Mouse (Mus musculus) brown adipose tissue, adult 24 weeks (tissue): ENCODE results near the gene Gm45623. TPM values are rescaled to one million over a fixed set of nuclear protein-coding genes. Genes with fewer than 3 reads are reported as not detected.
A peak's percentile ranks its signal among the peaks of the same experiment; 100 is the strongest.

Experiments used
- H3K27ac ChIP-seq: fragments of 200-500 bp; replicated peaks from 2 replicates; pipeline ENCODE4 v1.5.1; 2012; ENCODE audit warnings: low read depth, mild to moderate bottlenecking, low read length
- H3K4me1 ChIP-seq: fragments of 200-500 bp; 2 replicates; pipeline ENCODE4 v1.6.1; 2012; ENCODE audit warnings: low read length, mixed read lengths; ENCODE audit not compliant: control insufficient read depth, insufficient read depth, insufficient read length
- H3K4me3 ChIP-seq: fragments of 200-500 bp; 2 replicates; pipeline ENCODE4 v1.5.1; 2012; ENCODE audit warnings: low read depth, mild to moderate bottlenecking, low read length, moderate library complexity; ENCODE audit not compliant: insufficient read depth
- polyA plus RNA-seq: library from polyadenylated mRNA; stranded (reverse); fragments of >200 nt; gene quantifications from 2 replicates; pipeline ENCODE4 v1.2.4, GENCODE M21; 2012; ENCODE audit not compliant: missing spikeins, insufficient read depth, insufficient read length

Gene Gm45623
- polyA plus RNA-seq, 1 experiment: not detected

DNA sequence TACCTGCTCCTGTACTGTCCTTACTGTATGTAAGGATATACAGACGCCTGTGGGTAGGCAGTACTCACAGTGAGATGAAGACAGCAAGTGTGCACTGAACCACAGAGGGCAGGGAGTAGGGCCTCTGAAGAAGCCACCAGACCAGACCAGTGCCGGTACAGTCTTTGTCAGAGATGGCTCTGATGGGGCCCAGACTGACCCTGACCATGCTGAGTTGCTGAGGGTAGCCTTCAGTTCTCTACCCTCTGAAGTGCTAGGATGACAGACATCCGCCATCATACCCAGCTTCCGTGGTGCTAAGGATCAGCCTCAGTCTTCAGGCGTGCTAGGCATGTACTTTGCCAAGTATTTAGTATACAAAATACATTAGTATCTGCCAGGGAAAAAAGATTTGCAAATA lies 14.1 kb downstream of the Gm45623 start:
- no peak overlapping the region for H3K27ac ChIP-seq

GRCm38 (mm10) chr13:56735212-56735875 lies 18.3 kb downstream of the Gm45623 start:
- no peaks in the 10 kb centered on the region for H3K4me1 ChIP-seq
- no peak overlapping the region for H3K4me3 ChIP-seq
- no peak overlapping the region for H3K27ac ChIP-seq

More for the DNA sequence above, 14.1 kb downstream of the Gm45623 start:
- Histone ChIP-seq H3K4me3 (no peak overlapping the region), H3K4me1 (no peaks in the 10 kb centered on the region)

DNA sequence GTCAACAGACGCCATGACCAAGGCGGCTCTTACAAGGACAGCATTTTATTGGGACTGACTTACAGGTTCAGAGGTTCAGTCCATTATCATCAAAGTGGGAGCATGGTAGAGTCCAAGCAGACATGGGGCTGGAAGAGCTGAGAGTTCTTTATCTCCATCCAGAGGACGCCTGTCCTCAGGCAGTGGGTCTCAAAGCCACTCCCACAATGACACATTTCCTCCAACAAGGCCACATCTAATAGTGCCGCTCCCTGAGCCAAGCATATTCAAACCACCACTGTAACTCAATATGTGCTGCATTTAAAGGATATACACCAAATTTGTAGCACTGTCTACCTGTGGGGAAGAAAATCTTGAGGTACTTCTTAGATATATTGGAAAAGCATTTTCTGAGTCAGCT lies 19.0 kb downstream of the Gm45623 start:
- H3K4me3 ChIP-seq: no peak overlapping the region
- no peak overlapping the region for H3K27ac ChIP-seq
- no peaks in the 10 kb centered on the region for H3K4me1 ChIP-seq

GRCm38 (mm10) chr13:56729046-56729445 lies 24.6 kb downstream of the Gm45623 start:
- Histone ChIP-seq H3K4me1 (no peaks in the 10 kb centered on the region), H3K27ac (no peak overlapping the region), H3K4me3 (no peak overlapping the region)

DNA sequence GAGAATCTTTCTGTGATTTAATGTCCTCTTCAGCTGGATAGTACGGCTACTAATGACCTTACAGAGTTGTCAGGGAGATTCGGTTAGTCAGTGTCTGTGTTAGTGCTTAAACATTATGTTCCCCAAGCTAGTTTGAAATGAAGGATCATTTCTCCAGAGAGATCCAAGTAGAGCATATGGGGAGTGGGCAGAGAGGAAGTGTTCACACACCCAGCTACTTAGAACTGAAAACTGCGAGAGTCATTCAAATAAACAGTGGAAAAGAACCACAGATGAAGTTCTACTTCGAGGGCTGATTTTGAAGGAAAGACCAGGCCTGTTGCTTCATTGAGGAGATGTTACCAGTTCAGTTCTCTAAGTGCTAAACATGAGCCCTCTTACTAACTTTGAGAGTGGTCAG lies 27.1 kb downstream of the Gm45623 start:
- Histone ChIP-seq H3K4me3 (no peak overlapping the region), H3K4me1 (peaks cover 3% of the 10 kb centered on the region; the same call in 1 of the 2 replicates), H3K27ac (no peak overlapping the region)

GRCm38 (mm10) chr13:56712221-56712620 lies 41.4 kb downstream of the Gm45623 start:
- no peak overlapping the region for H3K27ac ChIP-seq
- no peak overlapping the region for H3K4me3 ChIP-seq
- peaks cover 13% of the 10 kb centered on the region for H3K4me1 ChIP-seq

- Histone ChIP-seq H3K4me1 (peaks cover 18% of the 10 kb centered on the region), H3K27ac (no peak overlapping the region), H3K4me3 (no peak overlapping the region)
Measured at GRCm38 (mm10) chr13:56710620-56711019, 43.0 kb downstream of the Gm45623 start.

DNA sequence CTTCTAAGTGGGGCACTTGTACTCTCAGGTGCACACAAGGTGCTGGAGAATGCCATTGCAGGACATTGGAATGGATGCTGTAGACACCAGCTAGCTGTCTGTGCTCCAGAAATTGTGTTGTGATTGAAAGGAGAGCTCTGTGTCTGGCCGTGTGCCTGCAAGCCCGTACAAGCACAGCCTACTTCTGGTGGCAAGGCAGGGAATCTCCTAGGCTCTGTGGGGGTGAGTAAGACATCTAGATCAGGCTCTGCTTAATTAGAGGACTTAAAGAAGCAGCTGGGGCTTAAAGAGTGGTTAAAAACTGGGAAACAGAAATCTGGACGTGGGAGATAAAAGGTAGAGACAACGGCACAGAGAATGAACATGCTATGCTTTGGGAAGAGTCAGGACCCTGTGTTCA lies 46.0 kb downstream of the Gm45623 start:
- H3K4me3 ChIP-seq: no peak overlapping the region
- H3K27ac ChIP-seq: no peak overlapping the region
- peaks cover 27% of the 10 kb centered on the region for H3K4me1 ChIP-seq

DNA sequence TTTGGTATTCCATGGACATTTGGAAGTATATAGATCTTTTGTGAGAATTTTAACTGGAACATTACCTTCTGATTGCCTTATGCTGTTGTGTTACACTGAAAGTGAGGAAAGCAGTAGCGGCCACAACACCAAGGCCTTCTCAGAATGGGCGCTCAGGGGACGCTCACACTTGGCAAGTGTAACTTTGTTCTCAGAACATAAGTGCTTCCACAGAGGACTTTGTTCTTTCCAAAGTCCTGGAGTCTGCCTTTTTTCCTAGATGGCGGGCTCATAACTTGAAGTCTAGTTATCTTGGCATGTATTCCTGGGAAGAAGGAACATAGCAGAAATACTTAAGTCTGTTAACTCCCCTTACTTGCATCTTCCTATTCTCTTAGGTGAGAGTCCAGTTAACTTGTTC lies 46.5 kb downstream of the Gm45623 start:
- Histone ChIP-seq H3K4me1 (peaks cover 27% of the 10 kb centered on the region), H3K27ac (no peak overlapping the region), H3K4me3 (no peak overlapping the region)

GRCm38 (mm10) chr13:56704596-56704995 lies 49.0 kb downstream of the Gm45623 start:
- peaks cover 21% of the 10 kb centered on the region; the same call in 1 of the 2 replicates for H3K4me1 ChIP-seq
- H3K27ac ChIP-seq: 0 out of 2 replicates have a peak overlapping the region, but pooled peaks have one; percentile 22
- H3K4me3 ChIP-seq: peak overlapping the region; percentile 65

DNA sequence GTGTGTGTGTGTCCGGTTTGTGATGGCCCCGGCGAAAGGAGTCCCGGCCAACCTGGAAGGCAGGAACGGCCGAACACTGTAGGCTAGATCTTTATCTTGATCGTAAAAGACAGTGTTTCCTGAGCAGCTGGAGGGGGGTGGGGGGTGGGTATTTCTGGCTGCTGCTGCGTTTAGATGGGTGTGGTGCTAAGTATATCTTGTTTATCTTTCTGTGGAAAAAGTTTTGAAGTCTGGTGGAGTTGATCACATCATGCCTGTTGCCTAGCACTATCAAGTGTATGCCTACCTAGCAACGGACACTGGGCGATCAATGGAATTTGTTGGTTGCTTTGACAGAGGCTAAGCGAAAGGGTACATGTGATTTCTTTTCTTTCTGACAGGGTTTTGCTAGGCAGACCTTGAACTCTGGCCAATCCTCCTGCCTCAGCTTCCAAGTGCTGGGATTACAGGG lies 49.7 kb downstream of the Gm45623 start:
- H3K4me3 ChIP-seq: peak overlapping the region; percentile 65
- H3K27ac ChIP-seq: peak overlapping the region; percentile 67
- peaks cover 20% of the 10 kb centered on the region; the same call in 1 of the 2 replicates for H3K4me1 ChIP-seq

DNA sequence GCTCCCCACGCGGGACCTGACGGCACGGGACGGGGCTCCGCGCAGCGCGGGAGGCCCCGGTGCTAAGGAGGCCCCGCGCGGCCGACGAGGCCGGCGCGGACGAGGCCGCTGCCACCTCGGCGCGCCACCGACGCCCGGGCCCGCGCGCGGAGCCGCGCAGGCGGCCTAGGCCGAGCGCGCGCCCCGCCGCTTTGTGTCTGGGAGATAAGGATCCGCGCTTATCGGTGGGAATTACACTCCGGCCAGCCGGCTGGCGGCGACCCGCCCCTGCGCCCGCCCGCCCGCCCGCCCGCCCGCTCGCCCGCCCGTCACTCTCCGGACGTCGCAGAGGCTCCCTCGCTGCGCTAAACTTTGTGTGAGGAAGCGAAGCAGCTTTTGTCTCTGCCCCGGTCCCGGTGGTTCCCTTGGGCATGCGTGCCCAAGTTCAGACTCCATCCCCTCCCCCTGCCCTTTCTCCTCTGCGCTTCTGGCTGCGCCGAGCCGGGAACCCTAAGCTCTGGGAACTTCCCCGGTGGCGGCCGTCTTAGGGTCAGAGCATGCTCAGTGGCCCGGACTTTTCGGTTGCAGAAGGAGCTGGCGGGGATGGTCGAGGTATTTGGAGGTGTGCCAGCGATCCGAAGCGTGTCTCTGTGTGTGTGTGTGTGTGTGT lies 50.3 kb downstream of the Gm45623 start:
- H3K4me1 ChIP-seq: peaks cover 20% of the 10 kb centered on the region; the same call in 1 of the 2 replicates
- H3K4me3 ChIP-seq: peak overlapping the region; percentile 65
- peak overlapping the region; percentile 67 for H3K27ac ChIP-seq

- H3K4me3 ChIP-seq: peak within 1 kb of the TSS; percentile 65
- H3K27ac ChIP-seq: peak within 1 kb of the TSS; percentile 77
- peaks cover 16% of the 10 kb centered on the region; the same call in 1 of the 2 replicates for H3K4me1 ChIP-seq
Measured at GRCm38 (mm10) chr13:56702469-56703221, 51.0 kb downstream of the Gm45623 start, which contains the start of gene Smad5. Gene Smad5 (plus strand): TSS chr13:56703010.
